Mouse (Mus musculus): ENCODE data around the gene Smg1.

GRCm38 (mm10) chr7:118245260-118245659 lies 1.8 kb upstream of the Smg1 start:
- TF ChIP-seq GATA1 (IDR thresholded peaks at IDR 0.05; ENCODE audit: borderline replicate concordance, low read length) (no peak), FLI1 (IDR thresholded peaks at IDR 0.05; ENCODE audit: low read length) (no peak)

Data from megakaryocyte, embryonic 14.5 days (primary cell).